Mouse (Mus musculus): ENCODE data around the gene Paox. TPM values are rescaled to one million over a fixed set of nuclear protein-coding genes. Genes with fewer than 3 reads are reported as not detected.

The Paox gene
- polyA plus RNA-seq, 1 experiment from 2014 or later: 22.9 TPM

- Histone ChIP-seq H3K4me1 (replicated peaks; ENCODE audit: insufficient read depth, low read length) (no peaks in the 10 kb centered on the region; the same call in 1 of the 2 replicates), H3K9ac (ENCODE audit: low read depth, low read length) (peak within 1 kb of the TSS; percentile 80), H3K9me3 (replicated peaks; ENCODE audit: low read length) (no peaks in the 10 kb centered on the region), H3K36me3 (ENCODE audit: insufficient read depth, low read length) (peaks cover 13% of the 10 kb centered on the region; the same call in 1 of the 2 replicates), H3K4me2 (ENCODE audit: low read length) (peak within 1 kb of the TSS; percentile 70), H3K27ac (peak within 1 kb of the TSS; percentile 93), H3K27me3 (ENCODE audit: insufficient read depth, low read length) (no peaks in the 10 kb centered on the region), H3K4me3 (replicated peaks; ENCODE audit: low read depth, low read length) (peak within 1 kb of the TSS; percentile 70)
- WGBS: 4% methylated on average over 28 of the region's 28 CpGs
- no peak for TF ChIP-seq CTCF (IDR thresholded peaks at IDR 0.05; ENCODE audit: low read depth)
- peak; percentile 94 for ATAC-seq (replicated peaks; ENCODE audit: low FRiP score, low read depth)
- peak; percentile 94 for DNase-seq (ENCODE audit: low spot score)
Measured at GRCm38 (mm10) chr7:140116329-140117054, 893 bp downstream of the Paox start, which contains the start of gene Echs1. Echs1 (minus strand) TSS chr7:140116476.

GRCm38 (mm10) chr7:140120484-140120883 is 4.9 kb downstream of the Paox start:
- H3K4me1 ChIP-seq (replicated peaks; ENCODE audit: insufficient read depth, low read length): no peaks in the 10 kb centered on the region; the same call in 1 of the 2 replicates
- no peak for DNase-seq (ENCODE audit: low spot score)
- no peaks in the 10 kb centered on the region for H3K9me3 ChIP-seq (replicated peaks; ENCODE audit: low read length)
- no peaks in the 10 kb centered on the region for H3K27me3 ChIP-seq (ENCODE audit: insufficient read depth, low read length)
- WGBS: 91% methylated on average over 2 of the region's 2 CpGs
- no peak for TF ChIP-seq CTCF (IDR thresholded peaks at IDR 0.05; ENCODE audit: low read depth)
- no peak overlapping the region for H3K4me2 ChIP-seq (ENCODE audit: low read length)
- no peak for ATAC-seq (replicated peaks; ENCODE audit: low FRiP score, low read depth)
- no peak overlapping the region for H3K4me3 ChIP-seq (replicated peaks; ENCODE audit: low read depth, low read length)
- no peaks in the 10 kb centered on the region for H3K36me3 ChIP-seq (ENCODE audit: insufficient read depth, low read length)
- H3K27ac ChIP-seq: no peak overlapping the region
- no peak overlapping the region for H3K9ac ChIP-seq (ENCODE audit: low read depth, low read length)

DNA sequence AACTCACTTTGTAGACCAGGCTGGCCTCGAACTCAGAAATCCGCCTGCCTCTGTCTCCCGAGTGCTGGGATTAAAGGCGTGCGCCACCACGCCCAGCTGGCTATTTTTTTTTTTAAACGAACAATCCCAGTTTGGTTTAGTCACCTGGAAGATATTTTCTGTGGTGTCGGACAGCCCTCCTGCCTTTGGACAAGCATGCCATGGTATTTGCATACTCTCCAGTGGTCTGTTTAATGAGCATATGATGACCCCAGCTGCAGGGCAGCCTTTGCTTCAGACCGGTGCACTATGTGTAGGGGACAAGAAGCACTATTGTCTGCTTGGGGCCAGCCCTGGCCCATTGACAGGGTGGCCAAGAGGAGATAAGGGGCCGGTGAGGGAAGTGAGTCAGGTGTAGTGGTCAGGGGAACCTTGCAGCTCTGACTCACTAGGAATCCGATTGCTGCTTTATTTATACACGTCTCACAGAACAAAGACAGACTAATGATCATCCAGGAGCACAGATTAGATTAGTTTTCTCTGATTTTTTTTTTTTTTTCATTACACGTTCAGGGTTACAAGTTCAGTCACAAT is 5.8 kb downstream of the Paox start:
- Histone ChIP-seq H3K36me3 (ENCODE audit: insufficient read depth, low read length) (no peaks in the 10 kb centered on the region), H3K27me3 (ENCODE audit: insufficient read depth, low read length) (no peaks in the 10 kb centered on the region), H3K9me3 (replicated peaks; ENCODE audit: low read length) (no peaks in the 10 kb centered on the region), H3K27ac (no peak overlapping the region), H3K4me2 (ENCODE audit: low read length) (no peak overlapping the region), H3K4me3 (replicated peaks; ENCODE audit: low read depth, low read length) (no peak overlapping the region), H3K4me1 (replicated peaks; ENCODE audit: insufficient read depth, low read length) (no peaks in the 10 kb centered on the region; the same call in 1 of the 2 replicates), H3K9ac (ENCODE audit: low read depth, low read length) (no peak overlapping the region)
- no peak for DNase-seq (ENCODE audit: low spot score)
- 79% methylated on average over 13 of the region's 13 CpGs for WGBS
- no peak for ATAC-seq (replicated peaks; ENCODE audit: low FRiP score, low read depth)
- no peak for TF ChIP-seq CTCF (IDR thresholded peaks at IDR 0.05; ENCODE audit: low read depth)

DNA sequence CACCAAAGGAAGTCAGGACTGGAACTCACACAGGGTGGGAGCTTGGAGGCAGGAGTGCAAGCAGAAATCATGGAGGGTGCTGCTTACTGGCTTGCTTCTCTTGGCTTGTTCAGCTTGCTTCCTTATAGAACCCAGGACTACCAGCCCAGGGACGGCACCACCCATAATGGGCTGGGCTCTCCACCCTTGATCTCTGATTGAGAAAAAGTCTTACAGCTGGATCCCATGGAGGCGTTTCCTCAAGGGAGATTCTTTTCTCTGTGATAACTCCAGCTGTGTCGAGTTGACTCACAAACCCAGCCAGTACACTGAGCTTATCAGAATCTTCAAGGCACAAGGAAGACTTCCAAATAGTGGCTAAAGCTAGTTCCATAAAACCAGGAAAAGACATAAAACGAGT is 7.2 kb downstream of the Paox start:
- WGBS: 37% methylated on average over 4 of the region's 4 CpGs
- H3K4me1 ChIP-seq (replicated peaks; ENCODE audit: insufficient read depth, low read length): no peaks in the 10 kb centered on the region; the same call in 1 of the 2 replicates
- no peak overlapping the region for H3K27ac ChIP-seq
- H3K4me3 ChIP-seq (replicated peaks; ENCODE audit: low read depth, low read length): no peak overlapping the region
- no peaks in the 10 kb centered on the region for H3K27me3 ChIP-seq (ENCODE audit: insufficient read depth, low read length)
- no peak overlapping the region for H3K9ac ChIP-seq (ENCODE audit: low read depth, low read length)
- TF ChIP-seq CTCF (IDR thresholded peaks at IDR 0.05; ENCODE audit: low read depth): no peak
- DNase-seq (ENCODE audit: low spot score) (no peak), ATAC-seq (replicated peaks; ENCODE audit: low FRiP score, low read depth) (no peak)
- H3K9me3 ChIP-seq (replicated peaks; ENCODE audit: low read length): no peaks in the 10 kb centered on the region
- no peak overlapping the region for H3K4me2 ChIP-seq (ENCODE audit: low read length)
- no peaks in the 10 kb centered on the region for H3K36me3 ChIP-seq (ENCODE audit: insufficient read depth, low read length)

DNA sequence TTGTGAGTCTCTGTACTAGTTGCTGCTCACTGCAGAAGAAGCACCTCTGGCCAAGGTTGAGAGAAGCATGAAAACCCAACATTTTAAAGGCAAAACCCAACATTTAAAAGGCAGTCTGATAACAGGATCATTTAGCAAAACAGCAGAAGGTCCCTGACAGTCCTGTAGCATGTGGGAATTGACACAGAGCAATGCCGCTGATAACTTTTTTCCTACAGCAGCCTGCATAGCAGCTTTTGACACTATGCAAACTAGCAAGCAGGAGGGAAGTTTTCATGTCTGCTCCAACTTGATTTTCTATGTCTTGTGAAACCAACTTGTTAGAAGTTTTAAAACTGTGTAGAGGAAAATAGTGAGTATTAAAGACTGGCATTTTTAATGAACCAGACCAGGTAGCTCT is 8.8 kb downstream of the Paox start:
- no peak for TF ChIP-seq CTCF (IDR thresholded peaks at IDR 0.05; ENCODE audit: low read depth)
- Histone ChIP-seq H3K27me3 (ENCODE audit: insufficient read depth, low read length) (no peaks in the 10 kb centered on the region), H3K9ac (ENCODE audit: low read depth, low read length) (no peak overlapping the region), H3K36me3 (ENCODE audit: insufficient read depth, low read length) (no peaks in the 10 kb centered on the region), H3K4me3 (replicated peaks; ENCODE audit: low read depth, low read length) (no peak overlapping the region), H3K4me2 (ENCODE audit: low read length) (no peak overlapping the region), H3K4me1 (replicated peaks; ENCODE audit: insufficient read depth, low read length) (no peaks in the 10 kb centered on the region; the same call in 1 of the 2 replicates), H3K27ac (no peak overlapping the region), H3K9me3 (replicated peaks; ENCODE audit: low read length) (no peaks in the 10 kb centered on the region)
- DNase-seq (ENCODE audit: low spot score) (no peak), ATAC-seq (replicated peaks; ENCODE audit: low FRiP score, low read depth) (no peak)
- 91% methylated on average over 1 of the region's 1 CpGs for WGBS

DNA sequence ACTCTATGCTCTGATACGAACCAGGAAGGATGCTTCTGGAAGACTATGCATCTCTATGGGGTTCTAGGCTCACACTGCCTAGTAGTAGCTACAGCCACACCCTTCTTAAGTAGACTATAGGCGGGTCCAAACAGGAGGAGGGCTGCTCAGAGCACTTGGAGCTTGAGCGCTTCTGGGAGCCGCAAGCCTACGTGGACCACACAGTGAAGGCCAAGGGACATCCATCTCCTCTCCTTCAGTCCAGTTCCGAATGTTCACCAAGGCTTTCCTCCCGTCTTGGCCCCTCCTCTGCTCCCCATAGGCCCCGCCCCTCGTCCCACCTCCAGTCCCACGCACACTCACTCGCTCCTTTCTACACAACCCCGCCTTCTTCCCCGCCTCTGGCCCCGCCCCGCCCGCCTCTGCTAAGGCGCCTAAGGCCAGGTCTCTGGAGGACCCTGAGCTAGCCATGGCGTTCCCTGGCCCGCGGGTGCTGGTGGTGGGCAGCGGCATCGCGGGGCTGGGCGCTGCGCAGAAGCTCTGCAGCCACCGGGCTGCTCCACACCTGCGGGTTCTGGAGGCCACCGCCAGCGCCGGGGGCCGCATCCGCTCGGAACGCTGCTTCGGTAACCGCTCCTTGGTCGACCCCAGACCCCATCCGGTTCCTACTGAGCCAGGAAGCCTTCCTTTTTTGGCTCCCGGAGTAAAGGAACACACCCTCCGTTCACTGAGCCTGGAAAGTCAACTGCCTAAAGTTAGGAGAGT is 9.9 kb downstream of the Paox start:
- no peaks in the 10 kb centered on the region for H3K9me3 ChIP-seq (replicated peaks; ENCODE audit: low read length)
- no peak for TF ChIP-seq CTCF (IDR thresholded peaks at IDR 0.05; ENCODE audit: low read depth)
- peak overlapping the region; percentile 73 for H3K27ac ChIP-seq
- peak overlapping the region; percentile 91 for H3K9ac ChIP-seq (ENCODE audit: low read depth, low read length)
- peak overlapping the region; percentile 86 for H3K4me2 ChIP-seq (ENCODE audit: low read length)
- H3K4me1 ChIP-seq (replicated peaks; ENCODE audit: insufficient read depth, low read length): no peaks in the 10 kb centered on the region; the same call in 1 of the 2 replicates
- WGBS: 2% methylated on average over 40 of the region's 40 CpGs
- H3K27me3 ChIP-seq (ENCODE audit: insufficient read depth, low read length): no peaks in the 10 kb centered on the region
- H3K4me3 ChIP-seq (replicated peaks; ENCODE audit: low read depth, low read length): peak overlapping the region; percentile 84
- DNase-seq (ENCODE audit: low spot score): peak; percentile 98
- ATAC-seq (replicated peaks; ENCODE audit: low FRiP score, low read depth): peak; percentile 97
- peaks cover 9% of the 10 kb centered on the region; the same call in 1 of the 2 replicates for H3K36me3 ChIP-seq (ENCODE audit: insufficient read depth, low read length)

Data from kidney, postnatal 0 days (tissue).